Mouse (Mus musculus) monocyte, adult 2 months (primary cell): ENCODE results near the gene Irf2.

Source experiments
- DNase-seq, 2 experiments: peaks; one replicate each; pipeline ENCODE4 v3.0.0; 2022; ENCODE audit warnings: low spot score in 2 of 2, low read depth in 1 of 2

The Irf2 gene

DNA sequence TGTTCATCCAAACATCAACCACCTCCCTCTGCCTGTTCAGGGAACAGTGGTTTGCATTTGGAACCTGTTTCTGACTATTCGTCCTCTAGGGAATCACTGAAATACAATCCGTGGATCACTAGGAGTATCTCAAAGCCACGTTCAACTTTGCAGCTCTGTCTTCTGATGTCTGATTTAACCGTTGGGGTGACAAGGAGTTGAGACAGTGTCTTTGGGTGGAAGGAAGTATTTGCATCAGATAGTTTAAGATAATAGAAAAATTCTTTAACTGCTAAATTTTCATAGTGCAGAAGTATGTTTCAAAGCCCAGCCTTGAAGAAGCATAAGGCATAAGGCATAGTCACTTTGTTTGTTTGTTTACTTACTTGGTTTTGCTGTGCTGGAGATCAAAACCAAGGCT, 100.9 kb downstream of the Irf2 start:
- DNase-seq, result no peak

- DNase-seq, result no peak
These were observed 101.3 kb downstream of the Irf2 start for GRCm38 (mm10) chr8:46840791-46841190.

GRCm38 (mm10) chr8:46842676-46843181, 103.2 kb downstream of the Irf2 start:
- peak; percentile 61 to 62 for DNase-seq

DNA sequence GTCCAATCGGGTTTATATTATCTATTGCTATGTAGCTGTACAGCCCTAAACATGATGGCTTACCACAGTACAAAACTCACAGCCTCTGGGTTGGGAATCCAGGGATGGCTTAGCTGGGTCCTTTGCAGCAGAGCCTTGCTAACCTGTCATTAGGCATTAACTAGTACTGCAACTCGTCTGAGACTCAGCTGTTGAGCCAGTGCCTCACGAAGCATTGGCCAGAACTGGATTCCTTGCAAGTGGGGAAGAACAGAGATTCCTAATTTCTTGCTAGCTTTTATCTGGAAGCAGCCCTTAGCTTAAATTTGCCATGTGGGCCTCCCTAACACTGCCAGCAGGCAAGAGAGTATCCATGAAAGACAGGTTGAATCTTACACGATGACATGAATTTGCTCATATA, 104.3 kb downstream of the Irf2 start:
- DNase-seq, result no peak

DNA sequence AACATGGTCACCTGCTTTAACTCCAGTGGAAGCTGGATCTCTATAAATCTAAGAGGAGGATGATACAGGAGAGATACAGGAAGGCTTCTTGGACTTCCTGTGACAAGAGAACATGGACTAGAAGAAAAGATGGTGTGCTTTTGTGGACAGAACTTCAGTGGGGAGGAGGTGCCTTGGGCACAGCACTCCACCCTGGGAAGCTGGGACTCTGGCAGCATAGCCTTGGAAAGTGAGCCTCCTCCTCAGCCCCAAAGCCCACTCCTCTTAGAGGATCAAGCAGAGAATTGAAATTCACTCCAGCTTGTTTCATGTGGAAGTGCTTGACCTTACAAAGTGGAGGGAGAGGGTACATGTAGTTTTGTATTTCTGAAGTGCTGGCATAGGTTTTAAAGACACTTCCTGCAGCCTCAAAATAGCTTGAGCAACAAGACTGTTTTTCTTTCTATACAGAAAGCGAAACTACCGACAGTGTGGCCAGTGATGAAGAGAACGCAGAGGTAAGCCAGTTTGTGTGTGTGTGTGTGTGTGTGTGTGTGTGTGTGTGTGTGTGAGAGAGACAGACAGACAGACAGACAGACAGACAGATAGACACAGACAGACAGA, 104.9 kb downstream of the Irf2 start:
- DNase-seq, result no peak

DNA sequence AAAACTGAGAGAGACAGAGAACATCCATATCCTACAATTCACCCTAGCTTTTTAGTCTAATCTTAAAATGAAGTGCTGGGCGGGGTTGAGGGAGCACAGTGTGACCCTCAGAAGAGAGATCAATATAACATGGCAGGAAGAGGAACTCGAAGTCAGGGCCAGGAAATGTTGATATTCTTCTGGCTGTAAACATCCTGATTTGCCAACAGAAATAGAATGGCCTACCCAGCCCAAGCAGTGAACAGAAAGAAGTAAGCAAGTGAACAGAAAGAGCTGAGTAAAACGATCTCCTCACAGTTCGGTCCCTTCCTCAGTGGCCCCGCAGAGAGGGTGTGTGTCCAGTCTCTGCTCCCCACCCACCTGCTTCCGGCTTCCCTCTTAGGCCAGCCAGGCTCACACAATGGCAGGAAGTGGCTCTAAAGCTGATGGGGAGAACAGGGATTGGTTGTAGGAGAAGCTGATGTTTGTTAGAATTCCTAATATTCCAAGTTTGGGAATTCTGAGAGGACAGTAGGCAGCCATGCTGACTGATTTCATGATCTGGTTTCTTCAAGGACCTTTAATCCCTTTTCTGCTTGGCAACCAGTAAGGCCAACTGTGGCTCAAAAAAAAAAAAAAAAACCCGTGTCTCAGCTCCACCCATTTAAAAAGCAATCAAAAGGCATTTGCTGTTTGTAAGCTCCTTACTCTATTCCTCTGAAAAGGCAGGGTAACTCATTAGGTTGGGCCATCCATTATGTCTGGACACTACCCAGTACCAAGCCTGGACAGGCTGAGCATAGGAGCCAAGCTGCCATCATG, 105.6 kb downstream of the Irf2 start:
- peak in 1 of 2 experiments; percentile 41 for DNase-seq

DNA sequence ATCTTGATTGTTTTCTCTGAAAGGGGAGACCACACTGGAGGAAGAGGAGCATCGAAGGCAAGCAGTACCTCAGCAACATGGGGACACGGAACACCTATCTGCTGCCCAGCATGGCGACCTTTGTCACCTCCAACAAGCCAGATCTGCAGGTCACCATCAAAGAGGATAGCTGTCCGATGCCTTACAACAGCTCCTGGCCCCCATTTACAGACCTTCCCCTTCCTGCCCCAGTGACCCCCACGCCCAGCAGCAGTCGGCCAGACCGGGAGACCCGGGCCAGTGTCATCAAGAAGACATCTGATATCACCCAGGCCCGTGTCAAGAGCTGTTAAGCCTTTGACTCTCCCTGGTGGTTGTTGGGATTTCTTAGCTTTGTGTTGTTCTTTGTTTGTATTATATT, 106.4 kb downstream of the Irf2 start:
- no peak for DNase-seq

GRCm38 (mm10) chr8:46846893-46847292, 107.4 kb downstream of the Irf2 start:
- DNase-seq, result no peak

GRCm38 (mm10) chr8:46848011-46848641, 108.6 kb downstream of the Irf2 start:
- no peak for DNase-seq

DNA sequence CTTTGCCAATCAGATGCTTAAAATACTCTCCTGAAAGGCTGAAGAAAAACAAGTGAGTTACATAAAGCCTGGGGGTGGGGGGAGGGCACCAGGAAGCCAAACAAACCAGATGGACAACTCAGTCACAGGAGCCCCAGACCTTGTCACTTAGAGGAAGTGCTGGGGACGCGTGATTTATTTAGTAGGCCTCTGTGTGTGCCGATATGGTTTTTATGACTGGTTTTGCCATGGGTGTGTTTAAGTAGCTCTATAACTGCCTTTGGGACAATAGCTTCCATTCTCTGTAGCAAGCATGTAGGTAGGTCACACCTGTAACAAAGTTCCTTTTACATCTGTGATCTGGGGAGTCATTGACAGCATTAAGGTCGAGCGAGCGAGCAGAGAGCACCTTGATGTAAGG, 109.4 kb downstream of the Irf2 start:
- no peak for DNase-seq

DNA sequence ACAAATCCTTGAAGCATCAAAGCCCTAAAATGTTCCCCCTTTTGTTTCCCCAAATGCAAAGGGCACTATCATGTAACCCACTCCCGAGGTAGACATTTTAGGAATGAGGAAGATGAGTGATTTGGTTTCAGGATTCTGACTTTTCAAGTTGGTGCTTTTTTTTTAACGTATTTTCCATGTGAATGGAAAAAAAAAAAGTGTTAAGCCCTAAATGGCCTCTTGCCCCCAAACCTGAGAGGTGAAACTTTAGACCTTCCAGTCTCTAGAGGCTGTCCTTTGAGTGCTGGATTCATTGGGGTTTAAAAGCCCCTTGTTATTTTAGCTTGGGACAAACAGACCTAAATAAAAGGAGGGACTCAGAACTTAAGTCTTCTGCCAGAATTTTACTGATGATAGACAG, 109.9 kb downstream of the Irf2 start:
- no peak for DNase-seq

DNA sequence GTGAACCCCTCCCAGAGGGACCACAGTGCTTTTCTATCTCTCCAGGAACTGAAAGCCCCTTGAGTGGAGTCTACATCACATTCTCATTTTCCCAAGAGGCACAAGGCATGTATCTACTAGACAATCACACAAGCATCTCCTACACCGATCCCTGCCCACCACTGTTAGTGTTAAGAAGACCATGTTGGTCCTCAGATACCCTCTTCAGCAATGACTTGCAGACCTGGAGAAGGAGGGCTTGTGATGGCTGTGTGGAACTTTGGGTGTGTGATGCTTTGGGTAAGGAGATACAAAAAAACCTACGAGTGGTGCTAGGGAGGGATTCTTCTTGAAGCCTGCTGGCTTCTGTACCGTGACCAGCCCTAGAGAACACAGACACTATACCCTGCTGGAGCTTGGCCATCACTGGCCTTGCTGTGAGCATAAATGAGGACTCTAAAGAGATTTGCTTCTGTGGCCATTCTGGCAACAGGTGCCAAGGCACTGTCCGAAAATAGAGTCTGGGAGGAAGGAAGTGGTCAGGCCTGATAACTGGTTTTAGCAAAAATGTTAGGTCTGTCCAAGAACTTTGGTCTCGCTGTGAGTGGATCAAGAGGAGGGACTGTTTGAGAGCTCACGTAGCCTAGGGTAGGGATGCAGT, 110.8 kb downstream of the Irf2 start:
- DNase-seq, result no peak

DNA sequence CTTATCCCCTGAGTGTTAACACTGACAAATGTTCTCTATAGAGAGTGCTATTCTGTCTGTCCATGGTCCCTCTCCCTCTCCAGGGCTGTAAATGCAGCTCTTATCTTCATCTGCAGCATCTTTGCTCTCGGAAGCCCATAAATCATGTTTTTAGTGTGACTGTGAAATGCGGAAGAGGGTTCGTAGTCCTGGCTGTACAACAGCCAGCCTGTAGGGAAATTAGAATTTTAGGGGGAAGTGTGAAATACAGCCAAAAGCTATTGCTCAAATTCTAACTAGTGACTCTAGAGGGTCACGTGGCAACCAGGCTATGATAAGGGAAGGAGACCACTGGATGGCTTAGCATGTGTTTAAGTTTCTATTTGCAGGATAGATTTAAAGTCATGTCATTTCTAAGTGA, 112.0 kb downstream of the Irf2 start:
- DNase-seq, result peak; percentile 26 to 35

DNA sequence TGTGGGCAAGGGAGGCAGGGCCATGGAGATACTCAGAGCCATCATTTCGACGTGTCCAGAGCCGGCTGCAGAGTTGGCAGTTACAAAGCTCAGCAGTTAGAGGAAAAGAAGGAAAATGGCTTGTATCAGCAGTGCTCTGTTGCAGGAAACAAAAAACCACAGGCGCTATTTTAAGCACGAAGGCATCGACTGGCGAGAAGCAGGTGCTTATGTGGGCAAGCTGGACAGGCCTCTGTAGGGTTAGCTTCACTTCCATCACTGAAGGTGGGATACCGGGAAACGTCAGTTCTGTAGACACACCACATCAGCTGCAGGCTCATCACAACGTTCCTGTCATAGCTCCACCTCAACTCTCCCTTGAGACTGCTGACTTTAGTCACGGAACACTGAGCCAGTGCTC, 112.8 kb downstream of the Irf2 start:
- DNase-seq, result no peak

DNA sequence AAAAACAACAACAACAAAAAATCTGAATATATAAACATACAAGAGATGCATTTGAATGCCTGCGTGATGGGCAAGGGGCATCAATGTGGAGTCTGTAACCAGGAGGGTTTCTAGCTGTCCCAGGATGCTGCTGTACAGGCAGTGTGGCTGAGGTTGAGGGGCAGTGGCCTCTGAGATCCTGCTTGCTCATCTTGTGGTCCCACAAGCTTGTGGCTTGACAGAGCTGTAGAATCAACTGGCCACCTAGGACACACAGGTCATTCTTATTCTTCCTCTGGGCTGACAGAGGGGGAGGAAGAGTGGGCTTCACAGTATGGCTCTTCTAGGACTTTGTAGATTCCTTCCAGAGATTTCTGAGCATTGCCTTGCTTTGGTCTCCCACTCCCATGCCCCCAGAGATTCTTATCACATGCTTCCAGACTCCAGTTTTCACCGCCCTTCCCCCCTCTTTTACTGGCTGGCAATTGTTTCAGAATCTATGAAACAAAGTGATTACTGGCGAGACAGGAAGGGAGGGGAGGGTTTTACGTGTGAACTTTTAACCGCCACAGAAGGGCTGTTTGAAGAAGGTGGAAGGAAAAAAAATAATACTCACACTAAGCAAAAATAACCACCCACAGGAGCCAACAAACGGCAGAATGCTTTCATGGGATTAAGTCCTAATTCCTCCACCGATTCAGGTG, 119.8 kb downstream of the Irf2 start:
- no peak for DNase-seq

DNA sequence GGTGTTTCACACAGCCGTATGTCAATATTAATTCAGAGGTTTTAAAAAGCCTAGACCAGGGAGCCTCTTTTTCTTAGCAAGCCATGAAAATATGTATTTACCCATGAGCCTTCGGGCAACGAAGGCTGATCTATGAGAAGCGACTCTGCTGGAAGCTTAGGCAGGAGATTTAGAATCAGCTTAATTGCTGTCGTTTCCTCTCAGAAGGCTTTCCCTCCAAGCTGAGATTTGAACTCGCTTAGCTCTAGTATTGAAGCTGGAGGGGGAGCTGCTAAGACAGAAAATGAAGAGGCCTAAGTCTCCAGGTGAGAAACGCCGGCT, 120.3 kb downstream of the Irf2 start:
- no peak for DNase-seq

DNA sequence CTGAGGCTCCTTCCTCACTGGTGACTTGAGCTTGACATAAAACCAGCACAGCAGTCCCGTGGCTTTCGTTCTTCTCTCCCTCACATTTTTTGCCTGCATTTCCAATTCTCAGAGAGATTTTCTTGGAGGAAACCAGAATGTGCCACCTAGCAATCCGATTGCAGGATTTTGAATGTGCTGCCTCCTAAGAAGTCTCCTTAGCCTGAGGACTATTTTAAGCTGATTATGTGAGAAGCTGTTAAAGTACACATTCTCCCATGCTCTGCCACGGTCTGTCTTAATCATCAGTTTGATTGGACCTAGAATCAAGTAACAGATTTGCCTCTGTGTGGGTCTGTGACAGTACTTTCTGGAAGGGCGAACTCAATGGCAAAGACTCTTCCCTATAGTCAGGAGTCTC, 123.0 kb downstream of the Irf2 start:
- no peak for DNase-seq

- DNase-seq, result no peak
These were observed 125.9 kb downstream of the Irf2 start for GRCm38 (mm10) chr8:46865428-46865827.

- no peak for DNase-seq
These were observed 127.9 kb downstream of the Irf2 start for GRCm38 (mm10) chr8:46867440-46867839.

- no peak for DNase-seq
These were observed 129.0 kb downstream of the Irf2 start for GRCm38 (mm10) chr8:46868346-46869065.

DNA sequence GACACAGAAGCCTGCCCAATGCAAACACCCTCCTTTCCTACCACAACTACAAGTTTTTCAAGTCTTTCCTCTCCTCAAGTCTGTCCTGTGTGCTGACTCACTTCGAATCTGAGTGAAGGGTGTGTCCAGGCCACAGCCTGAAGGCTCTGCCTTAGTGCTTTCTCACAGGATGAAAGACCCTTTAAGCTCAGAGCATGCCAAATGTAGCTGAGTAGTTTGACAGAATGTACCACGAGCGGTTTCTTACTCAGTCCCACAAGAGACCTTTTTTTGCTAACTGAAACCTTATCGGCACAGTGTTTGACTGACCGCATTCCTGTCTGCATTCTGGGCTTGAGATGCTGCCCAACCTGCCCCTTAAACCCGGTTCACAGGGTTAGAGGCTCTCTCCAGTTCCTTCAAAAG, 130.0 kb downstream of the Irf2 start:
- no peak for DNase-seq
